Mouse (Mus musculus): ENCODE measurements around the gene Il1b.

- TF ChIP-seq CTCF (IDR thresholded peaks at IDR 0.05; ENCODE audit: low read depth, low read length) (no peak), POLR2A (IDR thresholded peaks at IDR 0.05; ENCODE audit: insufficient read depth, low read length) (no peak), EP300 (IDR thresholded peaks at IDR 0.05; ENCODE audit: insufficient read depth, low read depth, low read length) (no peak)
These were observed 30.9 kb upstream of the Il1b start for GRCm38 (mm10) chr2:129401803-129402202.

Data from ES-Bruce4 (cell line).